Mouse (Mus musculus): ENCODE measurements around the gene Mid1.

GRCm38 (mm10) chrX:169862440-169862839 lies 177.4 kb downstream of the Mid1 start:
- no peak for TF ChIP-seq CTCF (IDR thresholded peaks at IDR 0.05; ENCODE audit: low read depth, low read length)
- no peak for TF ChIP-seq GATA1 (IDR thresholded peaks at IDR 0.05; ENCODE audit: borderline replicate concordance, low read length)
- no peak for TF ChIP-seq TAL1 (conservative IDR thresholded peaks at IDR 0.05; ENCODE audit: low read depth, low read length)
